Mouse (Mus musculus): ENCODE data around the gene Gpr19. TPM values are rescaled to one million over a fixed set of nuclear protein-coding genes. Genes with fewer than 3 reads are reported as not detected.

Gpr19 gene
- polyA plus RNA-seq, 1 experiment from 2014 or later: 35.9 TPM

GRCm38 (mm10) chr6:134838111-134838510 is 60.3 kb downstream of the Gpr19 start:
- no peak for ATAC-seq (ENCODE audit: low read depth)
- Histone ChIP-seq H3K9ac (replicated peaks; ENCODE audit: low read depth, low read length) (no peak overlapping the region), H3K36me3 (ENCODE audit: control insufficient read depth, insufficient read depth, low read length) (no peaks in the 10 kb centered on the region), H3K4me2 (ENCODE audit: low read depth, low read length) (no peak overlapping the region), H3K4me1 (ENCODE audit: control insufficient read depth, insufficient read depth, low read length) (no peaks in the 10 kb centered on the region), H3K9me3 (ENCODE audit: control insufficient read depth, low read length) (no peaks in the 10 kb centered on the region), H3K27me3 (ENCODE audit: control insufficient read depth, insufficient read depth, low read length) (no peaks in the 10 kb centered on the region), H3K4me3 (ENCODE audit: low read depth, low read length) (no peak overlapping the region), H3K27ac (ENCODE audit: low read depth, low read length) (no peak overlapping the region)
- WGBS: 92% methylated on average over 4 of the region's 4 CpGs

- no peak for ATAC-seq (ENCODE audit: low read depth)
- H3K4me3 ChIP-seq (ENCODE audit: low read depth, low read length): no peak overlapping the region
- no peak overlapping the region for H3K4me2 ChIP-seq (ENCODE audit: low read depth, low read length)
- H3K4me1 ChIP-seq (ENCODE audit: control insufficient read depth, insufficient read depth, low read length): no peaks in the 10 kb centered on the region
- no peaks in the 10 kb centered on the region for H3K27me3 ChIP-seq (ENCODE audit: control insufficient read depth, insufficient read depth, low read length)
- no peak overlapping the region for H3K9ac ChIP-seq (replicated peaks; ENCODE audit: low read depth, low read length)
- no peaks in the 10 kb centered on the region for H3K36me3 ChIP-seq (ENCODE audit: control insufficient read depth, insufficient read depth, low read length)
- H3K9me3 ChIP-seq (ENCODE audit: control insufficient read depth, low read length): no peaks in the 10 kb centered on the region
- WGBS: 83% methylated on average over 9 of the region's 9 CpGs
- no peak overlapping the region for H3K27ac ChIP-seq (ENCODE audit: low read depth, low read length)
Measured at GRCm38 (mm10) chr6:134834585-134835251, 63.7 kb downstream of the Gpr19 start.

- Histone ChIP-seq H3K27ac (ENCODE audit: low read depth, low read length) (no peak overlapping the region; the same call in 1 of the 2 replicates), H3K36me3 (ENCODE audit: control insufficient read depth, insufficient read depth, low read length) (no peaks in the 10 kb centered on the region), H3K9me3 (ENCODE audit: control insufficient read depth, low read length) (no peaks in the 10 kb centered on the region), H3K4me1 (ENCODE audit: control insufficient read depth, insufficient read depth, low read length) (no peaks in the 10 kb centered on the region), H3K4me2 (ENCODE audit: low read depth, low read length) (peak overlapping the region; percentile 61), H3K27me3 (ENCODE audit: control insufficient read depth, insufficient read depth, low read length) (no peaks in the 10 kb centered on the region), H3K4me3 (ENCODE audit: low read depth, low read length) (peak overlapping the region; percentile 71), H3K9ac (replicated peaks; ENCODE audit: low read depth, low read length) (peak overlapping the region; percentile 74)
- ATAC-seq (ENCODE audit: low read depth): peak; percentile 0; the same call in 1 of the 2 replicates
- whole genome bisulfite sequencing: 2% methylated on average over 10 of the region's 10 CpGs
Measured at GRCm38 (mm10) chr6:134830776-134831175, 67.6 kb downstream of the Gpr19 start.

GRCm38 (mm10) chr6:134829786-134830700 is 68.3 kb downstream of the Gpr19 start, which contains the start of gene Crebl2:
Gene Crebl2, plus strand, starts transcription at chr6:134830154.
- H3K9me3 ChIP-seq (ENCODE audit: control insufficient read depth, low read length): no peaks in the 10 kb centered on the region
- H3K27ac ChIP-seq (ENCODE audit: low read depth, low read length): peak within 1 kb of the TSS; percentile 90
- H3K36me3 ChIP-seq (ENCODE audit: control insufficient read depth, insufficient read depth, low read length): no peaks in the 10 kb centered on the region
- H3K4me3 ChIP-seq (ENCODE audit: low read depth, low read length): peak within 1 kb of the TSS; percentile 71
- WGBS: 0% methylated on average over 57 of the region's 58 CpGs
- H3K4me1 ChIP-seq (ENCODE audit: control insufficient read depth, insufficient read depth, low read length): no peaks in the 10 kb centered on the region
- H3K27me3 ChIP-seq (ENCODE audit: control insufficient read depth, insufficient read depth, low read length): no peaks in the 10 kb centered on the region
- peak within 1 kb of the TSS; percentile 61 for H3K4me2 ChIP-seq (ENCODE audit: low read depth, low read length)
- peak within 1 kb of the TSS; percentile 74 for H3K9ac ChIP-seq (replicated peaks; ENCODE audit: low read depth, low read length)
- ATAC-seq (ENCODE audit: low read depth): peak; percentile 97

- Histone ChIP-seq H3K36me3 (ENCODE audit: control insufficient read depth, insufficient read depth, low read length) (no peaks in the 10 kb centered on the region), H3K4me1 (ENCODE audit: control insufficient read depth, insufficient read depth, low read length) (no peaks in the 10 kb centered on the region), H3K4me2 (ENCODE audit: low read depth, low read length) (no peak overlapping the region), H3K27ac (ENCODE audit: low read depth, low read length) (no peak overlapping the region), H3K9me3 (ENCODE audit: control insufficient read depth, low read length) (no peaks in the 10 kb centered on the region), H3K27me3 (ENCODE audit: control insufficient read depth, insufficient read depth, low read length) (no peaks in the 10 kb centered on the region), H3K9ac (replicated peaks; ENCODE audit: low read depth, low read length) (no peak overlapping the region), H3K4me3 (ENCODE audit: low read depth, low read length) (no peak overlapping the region)
- ATAC-seq (ENCODE audit: low read depth): no peak
- 66% methylated on average over 10 of the region's 10 CpGs for WGBS
Measured at GRCm38 (mm10) chr6:134822844-134823243, 75.5 kb downstream of the Gpr19 start.

GRCm38 (mm10) chr6:134820411-134820810 is 78.0 kb downstream of the Gpr19 start:
- Histone ChIP-seq H3K27ac (ENCODE audit: low read depth, low read length) (no peak overlapping the region), H3K4me3 (ENCODE audit: low read depth, low read length) (no peak overlapping the region), H3K4me1 (ENCODE audit: control insufficient read depth, insufficient read depth, low read length) (no peaks in the 10 kb centered on the region), H3K36me3 (ENCODE audit: control insufficient read depth, insufficient read depth, low read length) (no peaks in the 10 kb centered on the region), H3K27me3 (ENCODE audit: control insufficient read depth, insufficient read depth, low read length) (no peaks in the 10 kb centered on the region), H3K9me3 (ENCODE audit: control insufficient read depth, low read length) (no peaks in the 10 kb centered on the region), H3K4me2 (ENCODE audit: low read depth, low read length) (no peak overlapping the region), H3K9ac (replicated peaks; ENCODE audit: low read depth, low read length) (no peak overlapping the region)
- ATAC-seq (ENCODE audit: low read depth): no peak
- WGBS: 41% methylated on average over 6 of the region's 6 CpGs

- no peak overlapping the region for H3K4me3 ChIP-seq (ENCODE audit: low read depth, low read length)
- no peak overlapping the region for H3K27ac ChIP-seq (ENCODE audit: low read depth, low read length)
- no peaks in the 10 kb centered on the region for H3K36me3 ChIP-seq (ENCODE audit: control insufficient read depth, insufficient read depth, low read length)
- no peak overlapping the region for H3K9ac ChIP-seq (replicated peaks; ENCODE audit: low read depth, low read length)
- ATAC-seq (ENCODE audit: low read depth): no peak
- no peaks in the 10 kb centered on the region for H3K27me3 ChIP-seq (ENCODE audit: control insufficient read depth, insufficient read depth, low read length)
- no peak overlapping the region for H3K4me2 ChIP-seq (ENCODE audit: low read depth, low read length)
- H3K4me1 ChIP-seq (ENCODE audit: control insufficient read depth, insufficient read depth, low read length): no peaks in the 10 kb centered on the region
- WGBS: 56% methylated on average over 5 of the region's 5 CpGs
- H3K9me3 ChIP-seq (ENCODE audit: control insufficient read depth, low read length): no peaks in the 10 kb centered on the region
Measured at GRCm38 (mm10) chr6:134819741-134820140, 78.6 kb downstream of the Gpr19 start.

Data from neural tube, embryonic 14.5 days (tissue).